Mouse (Mus musculus): ENCODE results near the gene Gm28372. TPM values are rescaled to one million over a fixed set of nuclear protein-coding genes. Genes with fewer than 3 reads are reported as not detected.
"Not testable (repeated sequence)": the region's sequence is repeated elsewhere in the genome, so short reads cannot be mapped to it uniquely, and the experiment has no call there.

Gene Gm28372
- polyA plus RNA-seq (2015; fragmentation: Nextera tagmentation; extraction: Ambion mirVana), result 0.13 TPM in 1 of 2 replicates, not detected in the other

GRCm38 (mm10) chr2:130404939-130405338 is at the start of gene Gm28372, which contains the start of gene 1700020A23Rik:
Gene Gm28372 (plus strand): TSS chr2:130405239.
Gene 1700020A23Rik (plus strand): TSS chr2:130405259.
- Histone ChIP-seq H3K9ac (no peak within 1 kb of the TSS), H3K4me2 (replicated peaks) (no peak within 1 kb of the TSS), H3K27me3 (replicated peaks) (no peaks in the 10 kb centered on the region), H3K4me3 (replicated peaks) (no peak within 1 kb of the TSS), H3K4me1 (replicated peaks) (peaks cover 4% of the 10 kb centered on the region; the same call in 1 of the 2 replicates), H3K9me3 (no peaks in the 10 kb centered on the region), H3K27ac (no peak within 1 kb of the TSS), H3K36me3 (no peaks in the 10 kb centered on the region)
- ATAC-seq, result no peak
- WGBS, result 83% methylated on average over 1 of the region's 1 CpGs

GRCm38 (mm10) chr2:130357551-130357950 is 47.5 kb upstream of the Gm28372 start:
- H3K4me2 ChIP-seq (replicated peaks), result no peak overlapping the region
- 91% methylated on average over 5 of the region's 5 CpGs for WGBS

DNA sequence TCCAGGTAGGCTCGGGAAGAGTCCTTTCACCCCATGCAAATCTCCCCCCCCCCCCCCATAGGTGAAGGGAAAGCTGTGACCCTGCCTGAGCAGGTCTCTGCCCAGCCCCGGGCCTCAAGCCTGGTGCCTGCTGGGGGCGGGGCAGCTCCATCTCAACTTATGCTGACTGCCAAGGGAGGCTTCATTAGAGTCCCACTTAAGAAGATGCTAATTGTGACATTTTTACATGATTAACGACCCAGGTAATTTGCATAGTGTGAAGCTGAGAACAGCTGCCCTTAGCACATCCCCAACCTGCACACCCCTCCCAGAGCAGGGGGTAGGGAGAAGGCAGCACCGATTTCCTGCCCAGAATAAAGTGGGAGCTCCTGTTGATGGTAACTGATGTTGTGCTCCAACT is 46.2 kb upstream of the Gm28372 start:
- H3K4me1 ChIP-seq (replicated peaks), result no peaks in the 10 kb centered on the region
- peaks cover 36% of the 10 kb centered on the region for H3K27me3 ChIP-seq (replicated peaks)
- no peaks in the 10 kb centered on the region for H3K36me3 ChIP-seq
- 21% methylated on average over 5 of the region's 5 CpGs for WGBS
- ATAC-seq, result no peak
- H3K4me3 ChIP-seq (replicated peaks), result no peak overlapping the region
- H3K4me2 ChIP-seq (replicated peaks), result no peak overlapping the region
- no peaks in the 10 kb centered on the region for H3K9me3 ChIP-seq
- no peak overlapping the region for H3K9ac ChIP-seq
- H3K27ac ChIP-seq, result no peak overlapping the region

More at GRCm38 (mm10) chr2:130357551-130357950, 47.5 kb upstream of the Gm28372 start:
- ATAC-seq, result no peak
- no peaks in the 10 kb centered on the region for H3K36me3 ChIP-seq
- H3K27ac ChIP-seq, result no peak overlapping the region
- peaks cover 27% of the 10 kb centered on the region for H3K27me3 ChIP-seq (replicated peaks)
- no peaks in the 10 kb centered on the region for H3K9me3 ChIP-seq
- no peak overlapping the region for H3K9ac ChIP-seq
- no peaks in the 10 kb centered on the region for H3K4me1 ChIP-seq (replicated peaks)
- H3K4me3 ChIP-seq (replicated peaks), result no peak overlapping the region

GRCm38 (mm10) chr2:130362511-130363026 is 42.5 kb upstream of the Gm28372 start:
- Histone ChIP-seq H3K36me3 (no peaks in the 10 kb centered on the region), H3K9me3 (no peaks in the 10 kb centered on the region), H3K9ac (no peak overlapping the region), H3K4me3 (replicated peaks) (no peak overlapping the region), H3K4me1 (replicated peaks) (0 out of 2 replicates have a peak, but pooled peaks cover 4% of the 10 kb centered on the region), H3K4me2 (replicated peaks) (no peak overlapping the region), H3K27me3 (replicated peaks) (peaks cover 36% of the 10 kb centered on the region), H3K27ac (no peak overlapping the region)
- WGBS, result 12% methylated on average over 14 of the region's 14 CpGs
- no peak for ATAC-seq

- Histone ChIP-seq H3K9me3 (no peaks in the 10 kb centered on the region), H3K4me2 (replicated peaks) (peak overlapping the region; percentile 59), H3K4me3 (replicated peaks) (peak overlapping the region; percentile 27), H3K4me1 (replicated peaks) (0 out of 2 replicates have a peak, but pooled peaks cover 4% of the 10 kb centered on the region), H3K27me3 (replicated peaks) (peaks cover 27% of the 10 kb centered on the region), H3K9ac (no peak overlapping the region; the same call in 1 of the 2 replicates), H3K36me3 (no peaks in the 10 kb centered on the region), H3K27ac (no peak overlapping the region)
- WGBS, result 18% methylated on average over 30 of the region's 30 CpGs
- ATAC-seq, result no peak
These were observed 39.6 kb upstream of the Gm28372 start for GRCm38 (mm10) chr2:130365211-130366094.

DNA sequence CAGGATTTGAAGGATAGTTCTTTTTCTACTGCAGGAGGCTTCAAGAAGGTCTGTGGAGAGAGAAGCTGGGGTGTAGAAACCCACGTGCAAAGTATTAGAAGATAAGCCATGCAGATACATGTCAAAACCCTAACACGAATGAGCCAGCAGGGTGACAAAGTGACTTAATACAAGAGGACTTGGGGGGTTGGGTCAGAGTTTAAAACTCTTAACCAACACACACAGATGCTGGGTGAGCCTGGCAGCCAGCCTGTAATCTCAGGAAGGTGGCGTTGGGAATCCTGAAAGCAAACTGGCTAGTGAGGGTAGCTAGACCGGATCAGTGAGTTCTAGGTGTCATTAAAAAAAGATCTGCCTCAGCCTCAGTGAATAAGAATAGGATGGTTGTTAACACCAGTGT is 37.7 kb upstream of the Gm28372 start:
- H3K4me1 ChIP-seq (replicated peaks), result 0 out of 2 replicates have a peak, but pooled peaks cover 4% of the 10 kb centered on the region
- H3K4me3 ChIP-seq (replicated peaks), result no peak overlapping the region
- no peak overlapping the region for H3K27ac ChIP-seq
- H3K36me3 ChIP-seq, result no peaks in the 10 kb centered on the region
- peaks cover 10% of the 10 kb centered on the region for H3K27me3 ChIP-seq (replicated peaks)
- 63% methylated on average over 4 of the region's 4 CpGs for WGBS
- H3K4me2 ChIP-seq (replicated peaks), result no peak overlapping the region
- H3K9ac ChIP-seq, result no peak overlapping the region
- no peak for ATAC-seq
- H3K9me3 ChIP-seq, result no peaks in the 10 kb centered on the region

GRCm38 (mm10) chr2:130373026-130373425 is 32.0 kb upstream of the Gm28372 start:
- not testable (repeated sequence) for H3K27ac ChIP-seq; H3K36me3 ChIP-seq; H3K9me3 ChIP-seq; H3K4me1 ChIP-seq (replicated peaks); ATAC-seq; H3K9ac ChIP-seq; H3K27me3 ChIP-seq (replicated peaks); H3K4me3 ChIP-seq (replicated peaks); H3K4me2 ChIP-seq (replicated peaks)
- 43% methylated on average over 1 of the region's 1 CpGs for WGBS

DNA sequence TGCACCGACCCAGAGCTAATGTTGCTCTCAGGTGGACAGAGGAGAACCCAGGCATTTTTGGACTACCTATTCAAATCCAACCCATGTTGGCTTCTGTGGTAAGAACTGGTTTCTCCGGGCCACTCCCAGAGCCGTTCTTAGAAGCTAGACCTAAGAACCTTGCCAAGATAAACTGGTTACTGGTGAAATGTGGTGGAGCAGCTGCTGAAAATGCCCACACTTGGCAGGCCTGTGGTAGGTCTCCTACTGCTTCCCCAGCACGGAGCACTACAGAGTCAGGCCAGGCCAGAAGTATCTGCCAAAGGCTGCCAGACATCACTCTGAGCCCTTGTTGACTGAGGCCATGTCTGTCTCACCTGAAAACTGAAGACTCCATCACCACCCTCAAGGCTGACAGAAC is 30.1 kb upstream of the Gm28372 start:
- no peaks in the 10 kb centered on the region for H3K9me3 ChIP-seq
- H3K36me3 ChIP-seq, result no peaks in the 10 kb centered on the region
- H3K27ac ChIP-seq, result no peak overlapping the region
- H3K27me3 ChIP-seq (replicated peaks), result no peaks in the 10 kb centered on the region
- ATAC-seq, result no peak
- H3K4me1 ChIP-seq (replicated peaks), result no peaks in the 10 kb centered on the region
- H3K9ac ChIP-seq, result no peak overlapping the region
- 73% methylated on average over 4 of the region's 4 CpGs for WGBS
- no peak overlapping the region for H3K4me3 ChIP-seq (replicated peaks)
- no peak overlapping the region for H3K4me2 ChIP-seq (replicated peaks)

DNA sequence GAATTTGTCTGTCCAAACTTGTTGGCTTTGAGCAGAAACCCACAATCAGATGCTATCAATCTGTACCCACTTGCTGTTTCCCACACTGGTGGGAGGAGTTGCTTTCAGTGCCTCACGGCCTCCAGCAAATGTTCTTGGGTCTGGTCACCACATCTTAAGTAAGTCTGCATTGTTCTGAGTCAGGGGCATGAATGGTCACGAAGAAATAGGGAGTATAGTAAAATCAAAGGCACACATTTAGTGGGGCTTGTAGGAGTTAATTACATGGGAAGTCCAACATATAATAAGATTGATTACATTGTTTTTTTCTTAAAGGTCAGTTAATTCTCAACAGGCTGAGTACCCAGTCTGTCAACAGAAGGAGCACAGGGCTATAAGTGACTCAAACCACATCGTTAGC is 21.8 kb upstream of the Gm28372 start:
- Histone ChIP-seq H3K4me3 (replicated peaks) (no peak overlapping the region), H3K9ac (no peak overlapping the region), H3K4me1 (replicated peaks) (no peaks in the 10 kb centered on the region), H3K9me3 (no peaks in the 10 kb centered on the region), H3K36me3 (no peaks in the 10 kb centered on the region), H3K27ac (no peak overlapping the region), H3K27me3 (replicated peaks) (no peaks in the 10 kb centered on the region), H3K4me2 (replicated peaks) (no peak overlapping the region)
- ATAC-seq, result no peak
- 61% methylated on average over 3 of the region's 3 CpGs for WGBS

- ATAC-seq, result no peak
- no peak overlapping the region for H3K4me2 ChIP-seq (replicated peaks)
- no peaks in the 10 kb centered on the region for H3K36me3 ChIP-seq
- H3K9ac ChIP-seq, result no peak overlapping the region
- H3K9me3 ChIP-seq, result no peaks in the 10 kb centered on the region
- no peak overlapping the region for H3K4me3 ChIP-seq (replicated peaks)
- H3K4me1 ChIP-seq (replicated peaks), result no peaks in the 10 kb centered on the region
- WGBS, result 70% methylated on average over 6 of the region's 6 CpGs
- no peak overlapping the region for H3K27ac ChIP-seq
- no peaks in the 10 kb centered on the region for H3K27me3 ChIP-seq (replicated peaks)
These were observed 21.1 kb upstream of the Gm28372 start for GRCm38 (mm10) chr2:130383895-130384294.

DNA sequence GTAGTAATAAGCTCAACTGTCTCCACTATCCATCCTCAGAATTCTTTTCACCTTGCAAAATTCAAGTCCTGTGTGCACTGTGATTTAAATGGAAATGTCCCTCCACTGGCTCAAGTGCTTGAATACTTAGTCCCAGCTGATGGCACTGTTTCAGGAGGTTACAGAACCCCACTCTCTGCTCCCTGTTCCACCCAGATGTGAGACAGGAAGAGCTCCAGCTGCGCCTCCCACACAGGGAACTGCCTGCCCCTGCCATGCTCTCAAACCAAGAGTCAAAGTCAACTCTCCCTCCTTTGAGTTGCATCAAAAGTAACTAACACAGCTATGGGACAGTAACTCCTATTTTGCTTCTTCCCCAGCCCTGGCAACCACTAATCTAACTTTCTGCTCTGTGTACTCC is 18.8 kb upstream of the Gm28372 start:
- 34% methylated on average over 1 of the region's 1 CpGs for WGBS
- Histone ChIP-seq H3K4me2 (replicated peaks) (no peak overlapping the region), H3K4me1 (replicated peaks) (no peaks in the 10 kb centered on the region), H3K4me3 (replicated peaks) (no peak overlapping the region), H3K36me3 (no peaks in the 10 kb centered on the region), H3K27me3 (replicated peaks) (no peaks in the 10 kb centered on the region), H3K9ac (no peak overlapping the region), H3K27ac (no peak overlapping the region), H3K9me3 (no peaks in the 10 kb centered on the region)
- ATAC-seq, result no peak

- H3K4me3 ChIP-seq (replicated peaks), result no peak overlapping the region
- H3K4me2 ChIP-seq (replicated peaks), result no peak overlapping the region
- H3K4me1 ChIP-seq (replicated peaks), result no peaks in the 10 kb centered on the region
- no peaks in the 10 kb centered on the region for H3K27me3 ChIP-seq (replicated peaks)
- WGBS, result 77% methylated on average over 2 of the region's 2 CpGs
- no peaks in the 10 kb centered on the region for H3K9me3 ChIP-seq
- no peak overlapping the region for H3K27ac ChIP-seq
- ATAC-seq, result no peak
- H3K9ac ChIP-seq, result no peak overlapping the region
- H3K36me3 ChIP-seq, result no peaks in the 10 kb centered on the region
These were observed 16.2 kb upstream of the Gm28372 start for GRCm38 (mm10) chr2:130388796-130389195.
